In the genomic region with DNA sequence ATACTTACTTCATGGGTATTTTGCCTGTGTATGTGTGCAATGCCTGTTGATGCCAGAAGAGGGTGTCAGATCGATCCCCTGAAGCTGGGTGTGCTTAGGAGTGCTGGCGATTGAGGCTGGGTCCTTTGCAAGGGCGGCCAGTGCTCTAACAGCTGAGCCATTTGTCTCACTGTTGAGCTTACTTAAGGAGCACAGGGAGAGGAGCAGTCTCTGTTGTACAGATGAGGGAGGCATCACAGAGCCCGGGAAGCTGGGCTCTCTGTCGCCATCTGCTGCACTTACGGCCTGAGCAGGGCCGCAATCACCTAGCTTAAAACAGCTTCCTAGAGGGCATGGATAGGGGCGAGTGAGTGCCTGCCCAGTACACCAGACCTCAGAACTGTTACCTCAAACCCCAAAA, we compare ENCODE assay signal across 14 mouse cellular contexts. TPM values are rescaled to one million over a fixed set of nuclear protein-coding genes. Genes with fewer than 3 reads are reported as not detected.
DNase-seq lines count a peak whose midpoint lies in the region; ATAC-seq lines count a peak whose summit lies in the region.
"Had no signal": no experiment of that assay in that cellular context is flagged by ENCODE, and none has a peak within 500 bp of the region (broad histone marks: within the 10 kb centered on the region; RNA-seq: fewer than 3 reads in every experiment).

No protein-coding gene starts in this region.

- no peak overlapping the region for H3K4me3 ChIP-seq in intestine, embryonic 14.5 days (ENCODE audit: low read depth, low read length)
- H3K4me3 ChIP-seq in intestine, embryonic 16.5 days (ENCODE audit: low read length): no peak overlapping the region
- H3K4me3 ChIP-seq in embryonic facial prominence, embryonic 14.5 days (ENCODE audit: low read depth, low read length): no peak overlapping the region
- H3K4me3 ChIP-seq in heart, embryonic 12.5 days: no peak overlapping the region
- H3K4me3 ChIP-seq: limb, embryonic 15.5 days had no signal

- no peaks in the 10 kb centered on the region for H3K9me3 ChIP-seq in intestine, embryonic 14.5 days (ENCODE audit: control insufficient read depth, low read length)
- no peaks in the 10 kb centered on the region for H3K9me3 ChIP-seq in intestine, embryonic 16.5 days (ENCODE audit: control insufficient read depth, low read length)
- no peaks in the 10 kb centered on the region for H3K9me3 ChIP-seq in embryonic facial prominence, embryonic 14.5 days (ENCODE audit: control insufficient read depth, low read length)
- no peaks in the 10 kb centered on the region for H3K9me3 ChIP-seq in heart, embryonic 12.5 days (replicated peaks)
- H3K9me3 ChIP-seq: limb, embryonic 15.5 days had no signal

- H3K27me3 ChIP-seq in intestine, embryonic 14.5 days (replicated peaks; ENCODE audit: control insufficient read depth, insufficient read depth, low read length): no peaks in the 10 kb centered on the region
- H3K27me3 ChIP-seq in intestine, embryonic 16.5 days (replicated peaks; ENCODE audit: control insufficient read depth, insufficient read depth, low read length): no peaks in the 10 kb centered on the region
- H3K27me3 ChIP-seq in embryonic facial prominence, embryonic 14.5 days (replicated peaks; ENCODE audit: control insufficient read depth, insufficient read depth, low read length): no peaks in the 10 kb centered on the region
- H3K27me3 ChIP-seq in heart, embryonic 12.5 days (replicated peaks): no peaks in the 10 kb centered on the region
- H3K27me3 ChIP-seq: limb, embryonic 15.5 days had no signal

- no peaks in the 10 kb centered on the region for H3K36me3 ChIP-seq in intestine, embryonic 14.5 days (ENCODE audit: control insufficient read depth, insufficient read depth, low read length)
- no peaks in the 10 kb centered on the region for H3K36me3 ChIP-seq in intestine, embryonic 16.5 days (ENCODE audit: control insufficient read depth, insufficient read depth, low read length)
- no peaks in the 10 kb centered on the region for H3K36me3 ChIP-seq in embryonic facial prominence, embryonic 14.5 days (ENCODE audit: control insufficient read depth, insufficient read depth, low read length)
- H3K36me3 ChIP-seq in heart, embryonic 12.5 days: no peaks in the 10 kb centered on the region; the same call in 1 of the 2 replicates

- H3K4me1 ChIP-seq in intestine, embryonic 14.5 days (replicated peaks; ENCODE audit: control insufficient read depth, insufficient read depth, low read length): peaks cover 6% of the 10 kb centered on the region
- H3K4me1 ChIP-seq in intestine, embryonic 16.5 days (ENCODE audit: control insufficient read depth, insufficient read depth, low read length): peaks cover 17% of the 10 kb centered on the region
- H3K4me1 ChIP-seq in embryonic facial prominence, embryonic 14.5 days (ENCODE audit: control insufficient read depth, insufficient read depth, low read length): peaks cover 10% of the 10 kb centered on the region
- H3K4me1 ChIP-seq in heart, embryonic 12.5 days (replicated peaks): peaks cover 69% of the 10 kb centered on the region

- 43% methylated on average over 8 of the region's 8 CpGs for WGBS in intestine, embryonic 14.5 days
- 47% methylated on average over 8 of the region's 8 CpGs for WGBS in intestine, embryonic 16.5 days
- WGBS in embryonic facial prominence, embryonic 14.5 days: 51% methylated on average over 8 of the region's 8 CpGs
- 46% methylated on average over 8 of the region's 8 CpGs for WGBS in heart, embryonic 12.5 days

- H3K9ac ChIP-seq in intestine, embryonic 14.5 days (ENCODE audit: low read length): no peak overlapping the region
- no peak overlapping the region for H3K9ac ChIP-seq in intestine, embryonic 16.5 days (ENCODE audit: low read depth, low read length)
- no peak overlapping the region for H3K9ac ChIP-seq in embryonic facial prominence, embryonic 14.5 days (ENCODE audit: low read depth, low read length)
- no peak overlapping the region for H3K9ac ChIP-seq in heart, embryonic 12.5 days
- H3K9ac ChIP-seq: limb, embryonic 15.5 days had no signal

- no peak overlapping the region for H3K4me2 ChIP-seq in intestine, embryonic 14.5 days (ENCODE audit: low read length)
- no peak overlapping the region for H3K4me2 ChIP-seq in intestine, embryonic 16.5 days (ENCODE audit: low read depth, low read length)
- no peak overlapping the region for H3K4me2 ChIP-seq in embryonic facial prominence, embryonic 14.5 days (ENCODE audit: low read depth, low read length)
- H3K4me2 ChIP-seq in heart, embryonic 12.5 days: no peak overlapping the region
- H3K4me2 ChIP-seq: limb, embryonic 15.5 days had no signal

- no peak overlapping the region for H3K27ac ChIP-seq in intestine, embryonic 14.5 days (ENCODE audit: low read depth)
- no peak overlapping the region for H3K27ac ChIP-seq in intestine, embryonic 16.5 days (ENCODE audit: low read length)
- H3K27ac ChIP-seq in embryonic facial prominence, embryonic 14.5 days (replicated peaks; ENCODE audit: low read depth, low read length): no peak overlapping the region
- no peak overlapping the region for H3K27ac ChIP-seq in heart, embryonic 12.5 days (ENCODE audit: poor library complexity, severe bottlenecking)
- H3K27ac ChIP-seq: limb, embryonic 15.5 days had no signal

- no peak for ATAC-seq in intestine, embryonic 14.5 days (replicated peaks; ENCODE audit: low FRiP score, low TSS enrichment, low read depth)
- ATAC-seq in intestine, embryonic 16.5 days: no peak
- 0 out of 2 replicates have a peak, but pooled peaks have one; percentile 10 for ATAC-seq in embryonic facial prominence, embryonic 14.5 days (ENCODE audit: low read depth)
- ATAC-seq in heart, embryonic 12.5 days (ENCODE audit: insufficient number of reproducible peaks, low FRiP score): no peak

- peak; percentile 63 for DNase-seq in intestine, embryonic 14.5 days (ENCODE audit: low spot score)
- peak; percentile 35 for DNase-seq in thymus, postnatal 0 days (ENCODE audit: low spot score)
- DNase-seq in thymus, adult 18-20 months: no peak
- DNase-seq in embryonic facial prominence, embryonic 14.5 days (ENCODE audit: low spot score): no peak
- peak; percentile 67 for DNase-seq in thymus, postnatal 4 days
- DNase-seq in gastrocnemius, adult 18-20 months (ENCODE audit: low spot score): no peak
- DNase-seq: cerebellum, adult 9-10 months; gastrocnemius, postnatal 36 days; kidney, adult 9 months had no signal

RNA-seq across cellular contexts. Expression of a gene that starts 7.1 kb away (rescaled TPM):
- polyA plus RNA-seq in intestine, embryonic 14.5 days (2014; fragmentation: Nextera tagmentation; extraction: Ambion mirVana): 28.4 and 33.5 TPM in 2 replicates
- 21.3 and 22.5 TPM in 2 replicates for polyA plus RNA-seq in intestine, embryonic 16.5 days (2015; fragmentation: Nextera tagmentation; extraction: Ambion mirVana)
- 25.9 and 28.0 TPM in 2 replicates for polyA plus RNA-seq in thymus, postnatal 0 days (2015; fragmentation: Nextera tagmentation; extraction: Ambion mirVana)
- 29.1 and 32.3 TPM in 2 replicates for polyA plus RNA-seq in embryonic facial prominence, embryonic 14.5 days (2014; fragmentation: Nextera tagmentation; extraction: Ambion mirVana)
- 34.3 and 37.1 TPM in 2 replicates for polyA plus RNA-seq in heart, embryonic 12.5 days (2016; fragmentation: Nextera tagmentation; extraction: Ambion mirVana)
- total RNA-seq in gastrocnemius, adult 18-20 months (2021): 10 to 100 TPM; 20.1 to 23.1 TPM

RNA-seq across cellular contexts. Expression of a gene that starts 29.9 kb away (rescaled TPM):
- 122 and 123 TPM in 2 replicates for polyA plus RNA-seq in intestine, embryonic 14.5 days (2014; fragmentation: Nextera tagmentation; extraction: Ambion mirVana)
- polyA plus RNA-seq in intestine, embryonic 16.5 days (2015; fragmentation: Nextera tagmentation; extraction: Ambion mirVana): 103 and 114 TPM in 2 replicates
- polyA plus RNA-seq in thymus, postnatal 0 days (2015; fragmentation: Nextera tagmentation; extraction: Ambion mirVana): 234 and 264 TPM in 2 replicates
- 74.8 and 90.9 TPM in 2 replicates for polyA plus RNA-seq in embryonic facial prominence, embryonic 14.5 days (2014; fragmentation: Nextera tagmentation; extraction: Ambion mirVana)
- polyA plus RNA-seq in heart, embryonic 12.5 days (2016; fragmentation: Nextera tagmentation; extraction: Ambion mirVana): 88.4 and 91.2 TPM in 2 replicates
- total RNA-seq in gastrocnemius, adult 18-20 months (2021): under 1 TPM; 0.19 to 0.23 TPM

RNA-seq across cellular contexts. Expression of a gene that starts 32.9 kb away (rescaled TPM):
- polyA plus RNA-seq in intestine, embryonic 14.5 days (2014; fragmentation: Nextera tagmentation; extraction: Ambion mirVana): 0.17 TPM in 1 of 2 replicates, not detected in the other
- polyA plus RNA-seq in intestine, embryonic 16.5 days (2015; fragmentation: Nextera tagmentation; extraction: Ambion mirVana): not detected in 2 replicates
- 0.84 and 1.8 TPM in 2 replicates for polyA plus RNA-seq in thymus, postnatal 0 days (2015; fragmentation: Nextera tagmentation; extraction: Ambion mirVana)
- not detected in 2 replicates for polyA plus RNA-seq in embryonic facial prominence, embryonic 14.5 days (2014; fragmentation: Nextera tagmentation; extraction: Ambion mirVana)
- not detected in 2 replicates for polyA plus RNA-seq in heart, embryonic 12.5 days (2016; fragmentation: Nextera tagmentation; extraction: Ambion mirVana)
- not detected for total RNA-seq in gastrocnemius, adult 18-20 months (2021)
- total RNA-seq: gastrocnemius, postnatal 36 days had no signal
- polyA plus RNA-seq: limb, embryonic 15.5 days; neural tube, embryonic 14.5 days; stomach, embryonic 16.5 days had no signal

RNA-seq across cellular contexts. Expression of a gene that starts 40.3 kb away (rescaled TPM):
- 88.2 and 95.1 TPM in 2 replicates for polyA plus RNA-seq in intestine, embryonic 14.5 days (2014; fragmentation: Nextera tagmentation; extraction: Ambion mirVana)
- polyA plus RNA-seq in intestine, embryonic 16.5 days (2015; fragmentation: Nextera tagmentation; extraction: Ambion mirVana): 287 and 364 TPM in 2 replicates
- polyA plus RNA-seq in thymus, postnatal 0 days (2015; fragmentation: Nextera tagmentation; extraction: Ambion mirVana): 59.5 TPM in 2 replicates
- 76.9 and 88.4 TPM in 2 replicates for polyA plus RNA-seq in embryonic facial prominence, embryonic 14.5 days (2014; fragmentation: Nextera tagmentation; extraction: Ambion mirVana)
- 59.1 and 60.0 TPM in 2 replicates for polyA plus RNA-seq in heart, embryonic 12.5 days (2016; fragmentation: Nextera tagmentation; extraction: Ambion mirVana)
- 10 to 100 TPM; 32.4 to 50.3 TPM for total RNA-seq in gastrocnemius, adult 18-20 months (2021)

RNA-seq across cellular contexts. Expression of a gene that starts 56.4 kb away (rescaled TPM):
- polyA plus RNA-seq in intestine, embryonic 14.5 days (2014; fragmentation: Nextera tagmentation; extraction: Ambion mirVana): 7.1 and 11.3 TPM in 2 replicates
- polyA plus RNA-seq in intestine, embryonic 16.5 days (2015; fragmentation: Nextera tagmentation; extraction: Ambion mirVana): 16.4 and 19.4 TPM in 2 replicates
- 2.5 and 3.0 TPM in 2 replicates for polyA plus RNA-seq in thymus, postnatal 0 days (2015; fragmentation: Nextera tagmentation; extraction: Ambion mirVana)
- polyA plus RNA-seq in embryonic facial prominence, embryonic 14.5 days (2014; fragmentation: Nextera tagmentation; extraction: Ambion mirVana): 6.9 and 8.1 TPM in 2 replicates
- 8.6 and 9.5 TPM in 2 replicates for polyA plus RNA-seq in heart, embryonic 12.5 days (2016; fragmentation: Nextera tagmentation; extraction: Ambion mirVana)
- total RNA-seq in gastrocnemius, adult 18-20 months (2021): 1 to 10 TPM; 2.0 to 2.5 TPM

Comparison
In these comparisons a context has a peak if more than half of its experiments do, and no peak if none do; other contexts are left out.
1. DNase-seq: peak in intestine, embryonic 14.5 days (single experiment), thymus, postnatal 0 days (single experiment) and thymus, postnatal 4 days (single experiment); none in thymus, adult 18-20 months (0 of 2), embryonic facial prominence, embryonic 14.5 days (single experiment) and gastrocnemius, adult 18-20 months (single experiment).